Mouse (Mus musculus) MEL (cell line): ENCODE measurements around the gene Cd44.

Experiments used
- BHLHE40 ChIP-seq: IDR thresholded peaks from 2 replicates; pipeline ENCODE4 v1.6.1; 2012; ENCODE audit warnings: low read depth, mild to moderate bottlenecking, inconsistent platforms, low read length, improper control_type of control experiment, borderline replicate concordance
- CTCF ChIP-seq, 3 experiments: IDR thresholded peaks in 2 of 3; conservative IDR thresholded peaks in 1 of 3; 2 replicates each; pipeline ENCODE4 v1.5.1; 2011 to 2012; ENCODE audit warnings: low read length in 3 of 3, low read depth in 2 of 3, mild to moderate bottlenecking in 2 of 3, improper control_type of control experiment in 1 of 3, inconsistent platforms in 1 of 3, mixed read lengths in 1 of 3, moderate library complexity in 1 of 3; ENCODE audit not compliant: control insufficient read depth in 1 of 3, insufficient read depth in 1 of 3, poor library complexity in 1 of 3, severe bottlenecking in 1 of 3
- EP300 ChIP-seq, 2 experiments: IDR thresholded peaks; 2 replicates each; pipeline ENCODE4 v1.6.1; 2011; ENCODE audit warnings: improper control_type of control experiment in 2 of 2, low read length in 2 of 2, low read depth in 1 of 2, mild to moderate bottlenecking in 1 of 2
- NRF1 ChIP-seq: IDR thresholded peaks from 2 replicates; pipeline ENCODE4 v1.6.1; 2014; ENCODE audit warnings: low read depth, mild to moderate bottlenecking, inconsistent platforms, low read length, improper control_type of control experiment, moderate library complexity; ENCODE audit not compliant: poor library complexity, insufficient read depth, severe bottlenecking
- POLR2AphosphoS2 ChIP-seq: IDR thresholded peaks from 2 replicates; pipeline ENCODE4 v1.6.1; 2011; ENCODE audit warnings: low read length, improper control_type of control experiment
- TAL1 ChIP-seq: IDR thresholded peaks from 2 replicates; pipeline ENCODE4 v1.6.1; 2012; ENCODE audit warnings: mild to moderate bottlenecking, inconsistent platforms, low read length, moderate library complexity, mixed read lengths
- TBP ChIP-seq: IDR thresholded peaks from 2 replicates; pipeline ENCODE4 v1.8.0; 2011; ENCODE audit warnings: low read depth, low read length, improper control_type of control experiment
- UBTF ChIP-seq: IDR thresholded peaks from 2 replicates; pipeline ENCODE4 v1.6.1; 2012; ENCODE audit warnings: low read depth, mild to moderate bottlenecking, inconsistent platforms, low read length, improper control_type of control experiment, moderate library complexity, borderline replicate concordance; ENCODE audit not compliant: insufficient read depth
- ZKSCAN1 ChIP-seq: IDR thresholded peaks from 2 replicates; pipeline ENCODE4 v1.6.1; 2012; ENCODE audit warnings: low read depth, mild to moderate bottlenecking, inconsistent platforms, low read length, improper control_type of control experiment, moderate library complexity
- ZMIZ1 ChIP-seq: IDR thresholded peaks from 2 replicates; pipeline ENCODE4 v1.6.1; 2012; ENCODE audit warnings: low read depth, mild to moderate bottlenecking, inconsistent platforms, low read length, improper control_type of control experiment, moderate library complexity

DNA sequence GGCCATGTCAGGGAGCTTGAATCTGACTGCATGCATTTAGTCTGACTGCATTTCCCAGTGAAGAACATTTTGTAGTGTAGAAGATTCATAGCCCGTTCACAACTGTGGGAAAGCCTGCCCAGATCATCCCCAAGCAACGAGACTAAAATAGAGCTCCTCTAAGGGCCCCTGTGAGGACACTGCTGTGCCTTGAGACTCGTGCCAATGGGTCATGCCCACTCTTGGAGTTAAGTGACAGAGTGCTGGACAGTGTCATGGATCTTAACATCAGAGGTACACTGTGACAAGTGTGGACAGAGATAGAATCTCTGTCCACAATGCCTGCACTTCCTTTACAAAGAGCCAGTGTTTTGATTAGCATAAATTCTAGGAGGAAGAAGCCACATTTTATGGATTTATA is 133.2 kb downstream of the Cd44 start:
- TF ChIP-seq CTCF (IDR thresholded peaks at IDR 0.05 in 2 of 3, conservative IDR thresholded peaks at IDR 0.05 in 1 of 3; ENCODE audit: control insufficient read depth in 1 of 3, insufficient read depth in 1 of 3, low read depth in 2 of 3, low read length in 3 of 3, poor library complexity in 1 of 3, severe bottlenecking in 1 of 3) (no peak), POLR2AphosphoS2 (no peak), EP300 (IDR thresholded peaks at IDR 0.05; ENCODE audit: low read depth in 1 of 2, low read length in 2 of 2) (no peak), TBP (no peak), BHLHE40 (no peak), UBTF (no peak), NRF1 (no peak), ZMIZ1 (no peak), TAL1 (no peak), ZKSCAN1 (no peak)
